27 mouse cellular contexts compared by ENCODE assay signal in genomic region chrX:166795651-166796050, GRCm38 (mm10).
DNase-seq lines count a peak whose midpoint lies in the region; ATAC-seq and TF ChIP-seq lines count a peak whose summit lies in the region.
"Had no signal": no experiment of that assay in that cellular context is flagged by ENCODE, and none has a peak within 500 bp of the region (broad histone marks: within the 10 kb centered on the region; RNA-seq: fewer than 3 reads in every experiment).

No protein-coding gene starts in this region.

- no peaks in the 10 kb centered on the region for H3K36me3 ChIP-seq in embryonic facial prominence, embryonic 10.5 days (replicated peaks)
- H3K36me3 ChIP-seq: embryonic facial prominence, embryonic 12.5 days; embryonic facial prominence, embryonic 15.5 days; forebrain, embryonic 12.5 days; forebrain, embryonic 15.5 days; G1E; hindbrain, embryonic 12.5 days; hindbrain, embryonic 15.5 days had no signal

- TF ChIP-seq POLR2A in embryonic fibroblast, embryonic 13.5 days (IDR thresholded peaks at IDR 0.05; ENCODE audit: low read depth, low read length) = no peak

- peak; percentile 93 for ATAC-seq in frontal cortex, adult (ENCODE audit: low TSS enrichment)
- ATAC-seq: activated CD4-positive, CD25-positive, alpha-beta regulatory T cell, adult 4 months; forebrain, embryonic 15.5 days had no signal

- TF ChIP-seq CTCF in embryonic fibroblast, embryonic 13.5 days (IDR thresholded peaks at IDR 0.05; ENCODE audit: borderline replicate concordance, insufficient read depth, low read length) = no peak

- H3K27me3 ChIP-seq in embryonic facial prominence, embryonic 10.5 days (replicated peaks; ENCODE audit: low read depth, poor library complexity, severe bottlenecking) = peaks cover 85% of the 10 kb centered on the region
- H3K27me3 ChIP-seq: CH12.LX; embryonic facial prominence, embryonic 12.5 days had no signal

- 81% methylated on average over 2 of the region's 2 CpGs for WGBS in embryonic facial prominence, embryonic 10.5 days

- H3K27ac ChIP-seq in embryonic fibroblast, embryonic 13.5 days (ENCODE audit: insufficient read depth, low read length) = peak overlapping the region; percentile 91
- no peak overlapping the region for H3K27ac ChIP-seq in embryonic facial prominence, embryonic 10.5 days (replicated peaks)
- H3K27ac ChIP-seq: embryonic facial prominence, embryonic 12.5 days; embryonic facial prominence, embryonic 15.5 days; forebrain, embryonic 12.5 days; forebrain, embryonic 15.5 days; gastrocnemius, adult 2 months; hindbrain, embryonic 12.5 days; hindbrain, embryonic 15.5 days had no signal

- peaks cover 2% of the 10 kb centered on the region for H3K4me1 ChIP-seq in embryonic fibroblast, embryonic 13.5 days (ENCODE audit: control insufficient read depth, insufficient read depth, low read length)
- no peaks in the 10 kb centered on the region for H3K4me1 ChIP-seq in embryonic facial prominence, embryonic 10.5 days
- H3K4me1 ChIP-seq: embryonic facial prominence, embryonic 12.5 days; embryonic facial prominence, embryonic 15.5 days; forebrain, embryonic 12.5 days; forebrain, embryonic 15.5 days; hindbrain, embryonic 12.5 days; hindbrain, embryonic 15.5 days had no signal

- H3K4me3 ChIP-seq in embryonic fibroblast, embryonic 13.5 days (ENCODE audit: insufficient read depth, low read length) = no peak overlapping the region
- no peak overlapping the region for H3K4me3 ChIP-seq in embryonic facial prominence, embryonic 10.5 days
- H3K4me3 ChIP-seq: embryonic facial prominence, embryonic 12.5 days; embryonic facial prominence, embryonic 15.5 days; erythroblast, embryonic 14.5 days; forebrain, embryonic 12.5 days; forebrain, embryonic 15.5 days; gastrocnemius, adult 2 months; hindbrain, embryonic 12.5 days; hindbrain, embryonic 15.5 days had no signal

- no peaks in the 10 kb centered on the region for H3K9me3 ChIP-seq in embryonic facial prominence, embryonic 10.5 days
- H3K9me3 ChIP-seq: embryonic facial prominence, embryonic 12.5 days; embryonic facial prominence, embryonic 15.5 days; forebrain, embryonic 12.5 days; forebrain, embryonic 15.5 days; G1E; hindbrain, embryonic 12.5 days; hindbrain, embryonic 15.5 days had no signal

- no peak for DNase-seq in frontal cortex, postnatal 25 days (ENCODE audit: low spot score in 2 of 2)
- peak; percentile 28 for DNase-seq in right cerebral cortex, adult 18-20 months
- DNase-seq in right cerebral cortex, postnatal 14 days = no peak
- DNase-seq in embryonic facial prominence, embryonic 10.5 days (ENCODE audit: low spot score) = no peak
- DNase-seq in layer of hippocampus, adult 18-20 months (ENCODE audit: low spot score in 2 of 2) = no peak
- DNase-seq in neural tube, embryonic 10.5 days (ENCODE audit: extremely low spot score, low spot score) = no peak
- DNase-seq: adrenal gland, adult 8-10 months; adrenal gland, postnatal 25 days; B cell, adult 2 months; cerebellum, adult 18-20 months; cerebellum, adult 9-10 months; cerebellum, postnatal 14 days; gastrocnemius, postnatal 14 days; heart, adult 11 months had no signal
